Mouse (Mus musculus): ENCODE results near the gene Pnpla7. TPM values are rescaled to one million over a fixed set of nuclear protein-coding genes. Genes with fewer than 3 reads are reported as not detected.

The Pnpla7 gene
- total and polyA plus RNA-seq, 2 experiments from 2014 or later: 10.9 to 19.5 TPM

DNA sequence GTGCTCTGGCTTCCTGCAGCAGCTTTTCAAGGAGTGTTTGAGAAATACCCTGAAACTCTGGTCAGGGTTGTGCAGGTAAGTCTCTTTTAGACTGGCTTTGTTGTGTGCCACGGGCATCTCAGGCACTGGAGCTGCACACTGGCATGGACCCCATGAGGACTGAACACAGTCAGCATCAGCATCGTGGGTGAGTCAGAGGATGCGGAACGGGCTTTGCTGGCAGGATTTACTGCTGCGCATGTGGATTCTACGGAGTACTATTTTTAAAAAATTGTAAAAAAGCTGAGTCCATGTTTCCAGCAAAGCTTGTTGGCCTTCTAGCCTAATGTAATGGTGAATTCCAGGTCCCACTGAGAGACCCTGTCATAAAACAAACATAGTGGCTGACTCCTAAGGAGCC is 19.5 kb downstream of the Pnpla7 start:
- Histone ChIP-seq H3K4me2 (ENCODE audit: low read depth, low read length) (no peak overlapping the region), H3K27ac (ENCODE audit: low read depth) (no peak overlapping the region), H3K9ac (replicated peaks; ENCODE audit: low read depth, low read length) (no peak overlapping the region), H3K4me3 (ENCODE audit: low read depth, low read length) (no peak overlapping the region), H3K4me1 (ENCODE audit: control insufficient read depth, insufficient read depth) (no peaks in the 10 kb centered on the region), H3K9me3 (replicated peaks; ENCODE audit: control insufficient read depth, low read length) (no peaks in the 10 kb centered on the region), H3K27me3 (ENCODE audit: control insufficient read depth, insufficient read depth, low read length) (no peaks in the 10 kb centered on the region), H3K36me3 (replicated peaks; ENCODE audit: control insufficient read depth, insufficient read depth, low read length) (peaks cover 15% of the 10 kb centered on the region)
- no peak for DNase-seq (ENCODE audit: low spot score)
- TF ChIP-seq EP300 (IDR thresholded peaks at IDR 0.05; ENCODE audit: low read depth) (no peak), CTCF (IDR thresholded peaks at IDR 0.05; ENCODE audit: low read depth) (no peak)
- ATAC-seq (ENCODE audit: insufficient read depth, low read depth): no peak
- WGBS: 90% methylated on average over 6 of the region's 6 CpGs

DNA sequence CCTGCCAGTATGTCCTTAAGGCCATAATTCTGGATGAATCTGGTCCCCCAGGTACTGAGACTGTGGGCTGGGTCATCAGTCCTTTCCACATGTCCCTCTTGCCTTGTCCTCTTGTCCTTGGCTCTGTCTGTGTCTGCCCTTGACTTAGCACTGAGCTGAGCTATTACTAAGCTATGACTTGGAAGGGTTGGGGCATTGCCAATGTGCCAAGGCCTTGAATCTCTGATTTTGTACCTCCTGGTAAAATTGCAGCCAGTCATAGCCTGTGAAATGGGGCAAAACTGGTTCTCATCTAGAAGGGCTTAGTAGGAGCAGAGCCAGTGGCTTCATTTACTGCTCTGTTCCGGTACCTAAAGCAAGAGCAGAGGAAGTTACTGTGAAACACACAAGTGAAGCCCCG is 20.6 kb downstream of the Pnpla7 start:
- H3K27me3 ChIP-seq (ENCODE audit: control insufficient read depth, insufficient read depth, low read length): no peaks in the 10 kb centered on the region
- WGBS: 84% methylated on average over 2 of the region's 2 CpGs
- no peak overlapping the region for H3K27ac ChIP-seq (ENCODE audit: low read depth)
- no peak for ATAC-seq (ENCODE audit: insufficient read depth, low read depth)
- peaks cover 14% of the 10 kb centered on the region for H3K36me3 ChIP-seq (replicated peaks; ENCODE audit: control insufficient read depth, insufficient read depth, low read length)
- H3K4me1 ChIP-seq (ENCODE audit: control insufficient read depth, insufficient read depth): no peaks in the 10 kb centered on the region
- no peaks in the 10 kb centered on the region for H3K9me3 ChIP-seq (replicated peaks; ENCODE audit: control insufficient read depth, low read length)
- H3K4me3 ChIP-seq (ENCODE audit: low read depth, low read length): no peak overlapping the region
- H3K4me2 ChIP-seq (ENCODE audit: low read depth, low read length): no peak overlapping the region
- TF ChIP-seq EP300 (IDR thresholded peaks at IDR 0.05; ENCODE audit: low read depth) (no peak), CTCF (IDR thresholded peaks at IDR 0.05; ENCODE audit: low read depth) (no peak)
- H3K9ac ChIP-seq (replicated peaks; ENCODE audit: low read depth, low read length): no peak overlapping the region
- DNase-seq (ENCODE audit: low spot score): no peak

DNA sequence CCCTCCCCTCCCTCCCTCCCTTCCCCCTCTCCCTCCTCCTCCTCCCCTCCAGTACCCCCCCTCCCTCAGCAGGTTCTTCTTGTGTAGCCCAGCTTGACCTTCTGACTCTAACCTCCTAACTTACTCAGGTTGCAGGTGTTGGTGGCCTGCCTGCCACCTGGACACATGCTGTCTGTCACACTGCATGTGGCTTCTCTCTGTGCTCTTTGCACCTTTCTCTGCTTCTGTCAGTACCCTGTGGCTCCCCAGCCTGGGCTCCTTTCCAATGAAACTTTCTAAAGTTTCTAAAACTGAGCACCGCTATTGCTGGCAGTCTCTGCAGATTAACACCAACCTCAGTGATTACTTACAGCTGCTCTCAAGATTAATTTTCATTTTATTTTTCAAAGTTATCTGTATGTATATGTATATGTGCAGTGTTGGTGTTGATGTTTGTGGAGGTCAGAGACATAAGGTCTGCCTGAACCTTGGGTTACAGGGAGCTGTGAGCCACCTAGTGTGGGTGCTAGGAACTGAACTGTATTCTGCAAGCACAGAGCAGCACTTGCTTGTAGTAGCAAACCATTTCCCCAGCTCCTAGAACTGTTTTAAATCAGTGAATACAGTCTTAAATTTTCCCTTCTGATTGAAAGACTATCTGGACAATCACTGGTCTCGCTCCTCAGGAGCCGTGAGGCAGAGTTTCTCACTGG is 24.9 kb downstream of the Pnpla7 start:
- H3K36me3 ChIP-seq (replicated peaks; ENCODE audit: control insufficient read depth, insufficient read depth, low read length): peaks cover 20% of the 10 kb centered on the region
- ATAC-seq (ENCODE audit: insufficient read depth, low read depth) (no peak), DNase-seq (ENCODE audit: low spot score) (peak; percentile 21)
- 57% methylated on average over 3 of the region's 3 CpGs for WGBS
- H3K27me3 ChIP-seq (ENCODE audit: control insufficient read depth, insufficient read depth, low read length): no peaks in the 10 kb centered on the region
- H3K4me1 ChIP-seq (ENCODE audit: control insufficient read depth, insufficient read depth): no peaks in the 10 kb centered on the region
- H3K9me3 ChIP-seq (replicated peaks; ENCODE audit: control insufficient read depth, low read length): no peaks in the 10 kb centered on the region
- TF ChIP-seq EP300 (IDR thresholded peaks at IDR 0.05; ENCODE audit: low read depth) (no peak), CTCF (IDR thresholded peaks at IDR 0.05; ENCODE audit: low read depth) (peak; percentile 62)
- no peak overlapping the region for H3K9ac ChIP-seq (replicated peaks; ENCODE audit: low read depth, low read length)
- no peak overlapping the region for H3K4me3 ChIP-seq (ENCODE audit: low read depth, low read length)
- H3K4me2 ChIP-seq (ENCODE audit: low read depth, low read length): no peak overlapping the region
- no peak overlapping the region for H3K27ac ChIP-seq (ENCODE audit: low read depth)

DNA sequence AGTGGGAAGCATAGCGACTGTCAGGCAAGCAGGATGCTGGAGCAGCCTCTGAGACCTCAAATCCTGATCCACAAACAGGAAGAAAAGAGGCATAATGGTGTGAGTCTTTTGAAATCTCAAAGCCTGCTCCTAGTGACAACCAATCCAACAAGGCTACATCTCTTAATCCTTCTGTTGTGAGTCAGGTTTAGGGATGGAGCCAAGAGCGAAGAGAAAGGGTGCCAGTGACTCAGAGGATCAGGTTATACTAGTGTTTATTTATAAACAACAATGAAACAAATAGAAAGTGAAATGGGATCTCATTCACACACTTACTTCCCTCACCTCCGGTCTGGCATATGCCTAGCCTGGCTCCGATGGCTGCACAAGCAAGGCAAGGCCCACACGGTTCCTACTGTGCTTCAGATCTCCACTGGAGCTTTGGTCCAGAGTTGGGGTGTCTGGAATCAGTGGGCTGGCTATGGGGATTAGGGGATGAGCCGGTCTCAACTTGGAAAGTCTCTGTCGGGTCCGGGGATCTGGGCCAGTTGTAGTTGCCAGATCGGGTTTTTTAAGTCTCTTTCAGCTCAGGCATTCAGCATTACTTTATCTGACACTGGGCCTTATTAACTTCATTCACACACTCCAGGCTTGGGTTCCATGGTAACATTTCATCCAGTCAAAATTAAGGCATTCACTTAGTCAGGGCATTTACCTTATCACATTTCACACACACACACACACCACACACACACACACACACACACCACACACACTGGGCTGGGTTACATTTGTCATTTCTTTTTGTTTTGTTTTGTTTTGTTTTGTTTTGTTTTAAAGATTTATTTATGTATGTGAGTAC is 28.3 kb downstream of the Pnpla7 start:
- no peak overlapping the region for H3K4me3 ChIP-seq (ENCODE audit: low read depth, low read length)
- no peak overlapping the region for H3K27ac ChIP-seq (ENCODE audit: low read depth)
- H3K27me3 ChIP-seq (ENCODE audit: control insufficient read depth, insufficient read depth, low read length): no peaks in the 10 kb centered on the region
- 0 out of 2 replicates have a peak, but pooled peaks cover 6% of the 10 kb centered on the region for H3K36me3 ChIP-seq (replicated peaks; ENCODE audit: control insufficient read depth, insufficient read depth, low read length)
- H3K9ac ChIP-seq (replicated peaks; ENCODE audit: low read depth, low read length): no peak overlapping the region
- no peak overlapping the region for H3K4me2 ChIP-seq (ENCODE audit: low read depth, low read length)
- H3K4me1 ChIP-seq (ENCODE audit: control insufficient read depth, insufficient read depth): no peaks in the 10 kb centered on the region
- H3K9me3 ChIP-seq (replicated peaks; ENCODE audit: control insufficient read depth, low read length): no peaks in the 10 kb centered on the region
- ATAC-seq (ENCODE audit: insufficient read depth, low read depth): no peak
- no peak for DNase-seq (ENCODE audit: low spot score)
- WGBS: 79% methylated on average over 9 of the region's 9 CpGs
- TF ChIP-seq CTCF (IDR thresholded peaks at IDR 0.05; ENCODE audit: low read depth) (no peak), EP300 (IDR thresholded peaks at IDR 0.05; ENCODE audit: low read depth) (no peak)

DNA sequence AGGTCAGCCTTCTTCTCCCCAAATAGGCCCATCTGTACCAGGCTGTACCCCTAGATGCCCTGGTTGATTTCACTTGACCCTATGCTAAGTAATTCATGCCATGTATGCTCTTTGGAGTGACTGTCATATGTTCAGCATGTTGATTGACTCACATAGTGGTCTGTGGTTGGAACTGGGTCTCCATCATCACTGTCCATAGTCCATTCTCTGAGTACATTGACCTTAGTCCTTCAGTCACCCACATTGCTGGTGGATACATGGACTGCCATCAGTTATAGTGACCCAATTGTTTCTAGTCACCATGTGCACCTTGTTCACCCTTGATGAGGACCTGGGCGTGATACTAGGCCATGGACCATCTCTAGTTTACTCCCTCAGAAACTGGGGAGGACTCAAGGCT is 30.9 kb downstream of the Pnpla7 start:
- no peak for ATAC-seq (ENCODE audit: insufficient read depth, low read depth)
- Histone ChIP-seq H3K4me2 (ENCODE audit: low read depth, low read length) (no peak overlapping the region), H3K4me3 (ENCODE audit: low read depth, low read length) (no peak overlapping the region), H3K4me1 (ENCODE audit: control insufficient read depth, insufficient read depth) (no peaks in the 10 kb centered on the region), H3K9ac (replicated peaks; ENCODE audit: low read depth, low read length) (no peak overlapping the region), H3K9me3 (replicated peaks; ENCODE audit: control insufficient read depth, low read length) (no peaks in the 10 kb centered on the region), H3K27me3 (ENCODE audit: control insufficient read depth, insufficient read depth, low read length) (no peaks in the 10 kb centered on the region), H3K36me3 (replicated peaks; ENCODE audit: control insufficient read depth, insufficient read depth, low read length) (0 out of 2 replicates have a peak, but pooled peaks cover 6% of the 10 kb centered on the region), H3K27ac (ENCODE audit: low read depth) (no peak overlapping the region)
- TF ChIP-seq EP300 (IDR thresholded peaks at IDR 0.05; ENCODE audit: low read depth): no peak
- TF ChIP-seq CTCF (IDR thresholded peaks at IDR 0.05; ENCODE audit: low read depth): no peak
- no peak for DNase-seq (ENCODE audit: low spot score)
- WGBS: 79% methylated on average over 1 of the region's 1 CpGs

Measured in heart, postnatal 0 days (tissue).